Mouse (Mus musculus): ENCODE results near the gene Tescl. TPM values are rescaled to one million over a fixed set of nuclear protein-coding genes. Genes with fewer than 3 reads are reported as not detected.

The Tescl gene
- polyA plus RNA-seq, 1 experiment from 2014 or later = not detected

DNA sequence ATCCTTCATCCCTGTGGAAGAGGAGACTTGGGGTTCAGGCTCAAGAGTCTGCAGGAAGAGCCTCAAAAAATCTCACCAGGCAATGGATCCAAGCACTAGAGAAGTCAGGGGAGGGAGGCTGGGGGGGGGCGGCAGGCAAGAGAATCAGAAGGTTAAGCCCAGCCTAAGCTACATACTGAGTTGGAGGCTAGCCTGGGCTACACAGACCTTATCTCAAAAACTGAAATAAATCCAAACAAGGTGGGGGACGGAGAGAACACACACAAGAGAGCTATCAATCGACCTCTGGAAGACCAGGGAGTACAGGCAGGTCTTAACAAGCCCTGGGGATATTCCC lies 38.0 kb upstream of the Tescl start:
- Histone ChIP-seq H3K4me1 (replicated peaks) (peaks cover 75% of the 10 kb centered on the region), H3K9ac (peak overlapping the region; percentile 100), H3K4me2 (peak overlapping the region; percentile 98), H3K27ac (peak overlapping the region; percentile 100), H3K4me3 (replicated peaks) (peak overlapping the region; percentile 96), H3K36me3 (peaks cover 41% of the 10 kb centered on the region), H3K9me3 (replicated peaks) (no peaks in the 10 kb centered on the region), H3K27me3 (no peaks in the 10 kb centered on the region)
- ATAC-seq (ENCODE audit: low read depth) = no peak
- WGBS (ENCODE audit: insufficient replicate concordance) = 12% methylated on average over 3 of the region's 3 CpGs
- DNase-seq = no peak

DNA sequence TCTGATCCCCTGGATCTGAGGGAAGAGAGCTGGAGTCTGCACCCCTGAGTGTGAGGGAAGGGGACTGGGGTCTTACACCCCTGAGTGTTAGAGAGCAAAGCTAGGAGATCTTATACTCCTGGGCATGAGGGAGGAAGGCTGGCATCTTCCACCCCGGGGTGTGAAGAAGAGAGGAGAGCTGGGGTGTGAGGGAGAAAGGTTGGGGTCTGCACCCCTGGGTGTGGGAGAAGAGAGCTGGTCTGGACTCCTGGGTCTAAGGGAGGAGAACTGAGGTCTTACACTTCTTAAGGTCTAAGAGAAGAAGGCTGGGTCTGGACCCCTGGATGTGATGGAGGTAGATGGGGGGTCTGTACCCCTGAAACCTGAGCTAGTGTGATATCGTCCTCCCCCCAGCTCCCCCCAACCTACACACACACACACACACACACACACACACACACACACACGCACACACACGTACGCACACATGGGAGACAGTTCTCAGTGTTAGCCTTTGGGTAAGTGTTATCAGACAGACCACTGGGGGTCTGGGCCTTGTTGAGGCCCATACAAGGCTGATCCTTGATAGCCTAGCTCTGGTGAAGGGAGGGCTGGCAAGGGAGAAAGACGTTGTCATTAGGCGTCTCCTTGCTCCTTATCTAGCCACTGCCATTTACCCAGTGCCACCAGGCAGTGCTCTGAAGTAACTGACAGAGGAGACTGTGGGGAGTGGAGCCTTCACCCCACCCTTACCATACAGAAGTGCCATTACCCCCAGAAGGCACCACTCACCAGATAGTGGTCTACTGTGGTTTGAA lies 37.5 kb upstream of the Tescl start:
- peak; percentile 75 for DNase-seq

DNA sequence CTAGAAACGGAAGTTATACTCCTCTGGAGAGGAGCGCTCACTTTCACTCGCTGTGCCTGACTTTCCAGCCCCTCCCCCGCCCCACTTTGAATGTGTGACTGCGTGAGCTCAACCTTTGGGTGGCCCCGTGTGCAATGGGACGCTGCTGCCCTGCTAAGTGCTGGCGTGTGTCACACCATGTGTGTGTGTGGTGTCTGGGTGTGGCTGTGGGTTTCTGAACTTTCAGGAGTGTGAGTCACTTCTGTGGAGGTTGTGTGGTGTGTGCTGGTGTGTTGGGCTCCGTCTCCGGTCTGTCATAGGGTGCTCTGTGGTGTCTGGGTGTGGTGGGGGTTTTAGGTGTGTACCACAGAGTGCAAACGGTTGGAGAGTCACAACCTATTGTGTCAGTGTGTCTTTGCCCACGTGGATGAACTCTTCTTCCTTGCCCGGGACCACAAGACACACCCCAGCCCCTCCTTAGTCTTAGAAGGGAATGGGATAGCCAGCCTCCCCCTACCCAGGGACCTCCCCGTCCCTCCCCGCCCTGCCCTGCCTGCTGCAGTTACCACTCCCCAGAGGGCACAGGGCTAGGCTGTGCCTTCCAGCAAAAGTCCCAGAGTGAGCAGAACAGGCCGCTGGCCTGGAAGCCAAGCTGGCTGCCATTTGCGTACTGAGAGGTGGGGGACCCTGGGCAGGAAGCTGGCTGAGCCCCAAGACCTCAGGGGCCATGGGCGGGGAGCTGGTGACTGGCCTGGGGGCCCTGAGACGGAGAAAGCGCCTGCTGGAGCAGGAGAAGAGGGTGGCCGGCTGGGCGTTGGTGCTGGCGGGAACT lies 36.2 kb upstream of the Tescl start, which contains the start of gene Kcnn4:
Kcnn4 (plus strand) TSS at position 533 of the 811 bp plus-strand sequence.
- Histone ChIP-seq H3K9me3 (replicated peaks) (no peaks in the 10 kb centered on the region), H3K4me2 (peak within 1 kb of the TSS; percentile 98), H3K27ac (peak within 1 kb of the TSS; percentile 100), H3K36me3 (peaks cover 24% of the 10 kb centered on the region), H3K4me3 (replicated peaks) (peak within 1 kb of the TSS; percentile 96), H3K9ac (peak within 1 kb of the TSS; percentile 100), H3K4me1 (replicated peaks) (peaks cover 75% of the 10 kb centered on the region), H3K27me3 (no peaks in the 10 kb centered on the region)
- ATAC-seq (ENCODE audit: low read depth) (peak; percentile 66), DNase-seq (peak; percentile 57)
- WGBS (ENCODE audit: insufficient replicate concordance) = 10% methylated on average over 23 of the region's 23 CpGs

More for the DNA sequence above, 37.5 kb upstream of the Tescl start:
- H3K9ac ChIP-seq = peak overlapping the region; percentile 100
- peak; percentile 87 for ATAC-seq (ENCODE audit: low read depth)
- H3K4me3 ChIP-seq (replicated peaks) = peak overlapping the region; percentile 96
- H3K4me1 ChIP-seq (replicated peaks) = peaks cover 75% of the 10 kb centered on the region
- H3K9me3 ChIP-seq (replicated peaks) = no peaks in the 10 kb centered on the region
- WGBS (ENCODE audit: insufficient replicate concordance) = 7% methylated on average over 7 of the region's 7 CpGs
- no peaks in the 10 kb centered on the region for H3K27me3 ChIP-seq
- peak overlapping the region; percentile 100 for H3K27ac ChIP-seq
- H3K4me2 ChIP-seq = peak overlapping the region; percentile 98
- H3K36me3 ChIP-seq = peaks cover 36% of the 10 kb centered on the region

DNA sequence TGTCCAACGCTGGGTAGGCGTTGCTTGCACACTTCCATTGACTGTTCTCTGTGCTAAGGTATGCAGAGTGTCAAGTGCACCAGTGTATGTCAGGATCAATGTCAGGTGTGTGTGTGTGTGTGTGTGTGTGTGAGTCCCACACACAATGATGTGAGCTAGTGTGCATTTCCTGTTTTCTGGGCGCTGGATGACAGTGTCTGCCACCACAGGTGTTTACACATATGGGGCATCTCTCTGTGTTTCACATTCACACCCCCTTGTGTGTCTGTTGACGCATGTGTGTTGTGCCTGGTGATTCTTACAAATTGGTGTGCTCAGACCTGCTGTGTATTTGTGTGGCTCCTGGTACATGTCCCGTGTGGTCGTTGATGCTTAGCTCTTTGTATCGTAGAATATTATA lies 35.2 kb upstream of the Tescl start:
- peak overlapping the region; percentile 100 for H3K9ac ChIP-seq
- H3K27me3 ChIP-seq = no peaks in the 10 kb centered on the region
- DNase-seq (no peak), ATAC-seq (ENCODE audit: low read depth) (no peak)
- peak overlapping the region; percentile 96; the same call in 1 of the 2 replicates for H3K4me3 ChIP-seq (replicated peaks)
- H3K36me3 ChIP-seq = peaks cover 14% of the 10 kb centered on the region
- no peaks in the 10 kb centered on the region for H3K9me3 ChIP-seq (replicated peaks)
- H3K4me2 ChIP-seq = peak overlapping the region; percentile 98
- WGBS (ENCODE audit: insufficient replicate concordance) = 80% methylated on average over 7 of the region's 7 CpGs
- peak overlapping the region; percentile 100 for H3K27ac ChIP-seq
- H3K4me1 ChIP-seq (replicated peaks) = peaks cover 74% of the 10 kb centered on the region

DNA sequence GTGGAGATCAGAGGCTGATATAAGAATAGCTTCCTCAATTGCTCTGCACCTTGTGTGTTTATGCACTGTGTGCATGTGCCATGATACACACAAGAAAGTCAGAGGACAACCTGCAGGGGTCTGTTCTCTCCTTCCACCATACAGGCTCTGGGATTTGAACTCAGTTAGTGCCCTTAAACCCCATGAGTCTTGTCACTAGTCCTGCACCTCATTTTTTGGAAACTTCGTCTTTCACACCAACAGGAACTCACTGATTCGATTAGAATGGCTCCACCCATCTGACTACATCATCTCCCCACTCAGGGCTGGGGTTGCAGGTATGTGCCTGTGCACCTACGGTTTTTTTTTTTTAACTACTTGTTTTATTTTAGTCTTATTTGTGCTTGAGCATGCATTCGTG lies 34.5 kb upstream of the Tescl start:
- peaks cover 72% of the 10 kb centered on the region for H3K4me1 ChIP-seq (replicated peaks)

DNA sequence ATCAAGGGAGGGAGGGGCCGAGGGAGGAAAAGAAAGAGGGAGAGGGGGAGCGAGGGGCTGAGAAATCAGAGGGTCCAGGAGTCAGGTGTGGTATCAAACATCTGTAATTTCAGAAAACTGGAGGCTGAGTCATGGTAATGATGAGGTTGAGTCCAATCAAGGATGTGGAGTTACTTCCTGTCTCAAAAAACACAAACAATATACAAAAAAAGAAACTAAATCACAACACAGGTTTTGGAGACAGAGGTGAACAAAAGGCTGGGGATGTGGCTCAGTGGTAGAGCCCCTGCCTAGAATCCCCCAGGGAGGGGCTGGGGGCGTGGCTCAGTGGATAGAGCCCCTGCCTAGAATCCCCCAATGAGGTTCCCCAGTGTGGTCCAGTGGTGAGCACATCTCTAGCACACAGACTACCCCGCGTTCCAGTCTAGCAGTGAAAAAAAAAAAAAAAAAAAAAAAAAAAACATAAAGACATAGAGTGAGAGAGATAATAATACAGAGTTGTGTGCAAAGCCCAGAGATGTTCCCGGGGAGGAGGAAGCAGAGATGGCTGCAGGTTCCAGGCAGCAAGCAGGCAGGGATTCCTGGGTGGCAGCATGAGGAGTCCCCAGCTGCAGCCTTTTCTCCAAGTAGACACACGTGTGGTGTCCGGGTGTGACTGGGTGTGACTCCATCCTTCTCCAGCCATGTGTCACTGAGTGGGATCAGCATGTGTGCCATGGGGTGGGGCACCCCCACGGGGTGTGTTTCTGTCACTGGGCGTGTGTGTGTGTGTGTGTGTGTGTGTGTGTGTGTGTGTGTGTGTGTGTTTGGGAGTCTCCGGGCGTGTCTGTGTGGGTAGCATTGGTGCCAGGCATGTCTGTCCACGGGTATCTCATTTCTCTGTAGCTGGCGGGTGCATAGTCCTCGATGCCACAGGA lies 33.2 kb upstream of the Tescl start:
- no peak overlapping the region for H3K4me3 ChIP-seq (replicated peaks)
- peak overlapping the region; percentile 49 for H3K9ac ChIP-seq
- no peaks in the 10 kb centered on the region for H3K9me3 ChIP-seq (replicated peaks)
- peak overlapping the region; percentile 100 for H3K27ac ChIP-seq
- peak overlapping the region; percentile 15; the same call in 1 of the 2 replicates for H3K4me2 ChIP-seq
- H3K27me3 ChIP-seq = peaks cover 4% of the 10 kb centered on the region; the same call in 1 of the 2 replicates
- peaks cover 62% of the 10 kb centered on the region for H3K4me1 ChIP-seq (replicated peaks)
- DNase-seq = no peak
- H3K36me3 ChIP-seq = no peaks in the 10 kb centered on the region
- ATAC-seq (ENCODE audit: low read depth) = 0 out of 2 replicates have a peak, but pooled peaks have one; percentile 4
- WGBS (ENCODE audit: insufficient replicate concordance) = 64% methylated on average over 15 of the region's 15 CpGs

More for the DNA sequence above, 34.5 kb upstream of the Tescl start:
- peaks cover 7% of the 10 kb centered on the region for H3K36me3 ChIP-seq
- H3K27me3 ChIP-seq = no peaks in the 10 kb centered on the region
- WGBS (ENCODE audit: insufficient replicate concordance) = 45% methylated on average over 4 of the region's 4 CpGs
- H3K4me2 ChIP-seq = no peak overlapping the region
- H3K9me3 ChIP-seq (replicated peaks) = no peaks in the 10 kb centered on the region
- peak overlapping the region; percentile 100 for H3K27ac ChIP-seq
- H3K4me3 ChIP-seq (replicated peaks) = no peak overlapping the region
- DNase-seq (no peak), ATAC-seq (ENCODE audit: low read depth) (no peak)
- 0 out of 2 replicates have a peak overlapping the region, but pooled peaks have one; percentile 26 for H3K9ac ChIP-seq

DNA sequence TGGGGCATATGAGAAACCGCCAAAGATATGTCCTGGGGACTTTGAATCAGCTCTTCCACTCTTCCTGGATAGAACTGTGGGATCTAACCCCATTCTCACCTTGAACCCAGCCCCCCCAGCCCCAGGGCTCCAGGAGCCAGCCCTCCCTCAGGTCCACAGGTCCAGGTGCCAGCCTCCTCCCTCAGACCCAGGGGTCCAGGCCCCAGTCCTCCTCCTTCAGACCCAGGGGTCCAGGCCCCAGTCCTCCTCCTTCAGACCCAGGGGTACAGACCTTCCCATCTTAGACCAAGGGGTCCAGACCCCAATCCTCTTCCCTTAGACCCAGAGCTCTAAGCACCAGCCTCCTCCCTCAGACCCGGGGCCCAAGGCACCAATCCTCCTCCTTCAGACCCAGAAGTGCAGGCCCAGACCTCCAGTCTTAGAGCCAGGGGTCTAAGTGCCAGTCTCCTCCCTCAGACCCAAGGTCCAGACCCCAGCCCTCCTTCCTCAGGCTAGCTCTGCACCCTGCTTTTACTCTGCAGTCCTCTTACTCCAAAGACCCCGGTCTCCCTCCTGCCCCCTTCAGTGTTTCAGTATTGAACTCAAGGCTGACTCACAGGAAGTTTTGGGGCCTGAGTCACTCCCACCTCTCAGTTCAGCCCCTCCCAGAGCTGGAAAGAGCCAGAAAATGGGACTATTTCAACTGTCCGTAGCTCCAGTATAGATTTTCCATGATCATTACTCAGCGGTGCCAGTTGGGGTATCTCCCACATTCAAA lies 31.7 kb upstream of the Tescl start:
- WGBS (ENCODE audit: insufficient replicate concordance) = 62% methylated on average over 5 of the region's 5 CpGs
- DNase-seq = no peak
- Histone ChIP-seq H3K36me3 (no peaks in the 10 kb centered on the region), H3K9ac (peak overlapping the region; percentile 62), H3K27me3 (peaks cover 4% of the 10 kb centered on the region; the same call in 1 of the 2 replicates), H3K4me3 (replicated peaks) (no peak overlapping the region), H3K9me3 (replicated peaks) (no peaks in the 10 kb centered on the region), H3K27ac (peak overlapping the region; percentile 100), H3K4me1 (replicated peaks) (peaks cover 62% of the 10 kb centered on the region), H3K4me2 (peak overlapping the region; percentile 29; the same call in 1 of the 2 replicates)
- no peak for ATAC-seq (ENCODE audit: low read depth)

DNA sequence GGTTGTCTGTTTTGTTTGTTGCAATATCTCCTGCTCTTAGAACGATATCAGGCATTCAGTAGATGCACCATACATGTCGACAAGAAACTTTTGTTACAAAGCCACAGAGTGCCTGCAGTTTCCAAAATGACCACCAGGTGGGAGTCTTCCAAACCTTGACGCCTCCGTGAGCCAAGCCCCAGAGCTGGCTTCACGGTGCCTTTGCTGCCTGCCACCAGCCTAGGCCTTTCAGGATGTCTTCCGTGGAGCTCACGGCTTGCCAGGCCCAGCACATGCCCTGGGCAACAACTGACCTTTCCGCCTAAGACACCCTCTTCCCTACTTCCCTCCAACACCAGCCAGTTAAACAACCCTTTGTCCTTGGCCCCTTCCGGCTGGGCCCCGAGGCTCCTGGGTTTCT lies 31.1 kb upstream of the Tescl start:
- Histone ChIP-seq H3K9ac (peak overlapping the region; percentile 62), H3K36me3 (no peaks in the 10 kb centered on the region), H3K4me1 (replicated peaks) (peaks cover 62% of the 10 kb centered on the region), H3K4me2 (peak overlapping the region; percentile 30), H3K4me3 (replicated peaks) (no peak overlapping the region), H3K27ac (peak overlapping the region; percentile 100), H3K9me3 (replicated peaks) (no peaks in the 10 kb centered on the region), H3K27me3 (peaks cover 4% of the 10 kb centered on the region; the same call in 1 of the 2 replicates)
- ATAC-seq (ENCODE audit: low read depth) (peak; percentile 66), DNase-seq (peak; percentile 77)
- 19% methylated on average over 10 of the region's 10 CpGs for WGBS (ENCODE audit: insufficient replicate concordance)

DNA sequence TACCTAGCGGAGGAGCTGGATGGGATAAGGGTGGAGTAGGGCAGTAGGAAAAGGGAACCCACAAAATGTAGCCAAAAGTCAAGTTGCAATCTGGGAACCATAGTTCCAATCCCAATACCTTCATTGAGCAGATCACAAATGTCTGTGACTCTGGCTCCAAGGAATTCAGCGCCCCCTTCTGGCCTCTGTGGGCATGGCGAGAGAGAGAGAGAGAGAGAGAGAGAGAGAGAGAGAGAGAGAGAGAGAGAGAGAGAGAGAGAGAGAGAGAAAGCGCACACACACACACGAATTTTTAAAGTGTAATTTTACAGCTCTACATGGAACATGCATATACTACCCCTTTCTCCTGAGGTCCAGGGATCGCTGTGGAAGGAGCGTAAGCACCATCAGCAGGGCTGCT lies 29.5 kb upstream of the Tescl start:
- Histone ChIP-seq H3K27ac (no peak overlapping the region), H3K27me3 (peaks cover 4% of the 10 kb centered on the region; the same call in 1 of the 2 replicates), H3K9ac (0 out of 2 replicates have a peak overlapping the region, but pooled peaks have one; percentile 6), H3K4me2 (no peak overlapping the region), H3K36me3 (no peaks in the 10 kb centered on the region), H3K9me3 (replicated peaks) (no peaks in the 10 kb centered on the region), H3K4me3 (replicated peaks) (no peak overlapping the region), H3K4me1 (replicated peaks) (peaks cover 46% of the 10 kb centered on the region)
- no peak for ATAC-seq (ENCODE audit: low read depth)
- no peak for DNase-seq
- WGBS (ENCODE audit: insufficient replicate concordance) = 16% methylated on average over 7 of the region's 7 CpGs

DNA sequence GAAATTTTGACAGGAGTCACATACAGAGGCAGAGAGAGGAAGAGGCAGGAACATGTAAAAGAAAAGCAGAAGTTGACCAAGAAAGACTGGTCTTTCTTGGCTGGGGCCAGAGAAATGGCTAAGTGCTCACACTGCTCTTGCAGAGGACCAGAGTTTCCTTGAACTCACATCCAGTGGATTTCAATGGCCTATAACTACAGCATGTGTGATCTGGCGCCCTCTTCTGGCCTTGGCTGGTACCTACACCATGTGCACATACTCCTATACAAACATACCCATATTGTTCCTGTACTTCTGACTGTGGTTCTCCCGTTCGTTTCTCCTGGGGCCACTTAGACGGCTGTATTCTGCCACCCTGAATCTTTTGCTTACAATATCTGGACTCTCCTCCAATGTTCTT lies 27.3 kb upstream of the Tescl start:
- peaks cover 4% of the 10 kb centered on the region; the same call in 1 of the 2 replicates for H3K27me3 ChIP-seq
- H3K27ac ChIP-seq = no peak overlapping the region
- H3K4me3 ChIP-seq (replicated peaks) = no peak overlapping the region
- H3K9ac ChIP-seq = no peak overlapping the region
- peaks cover 24% of the 10 kb centered on the region for H3K4me1 ChIP-seq (replicated peaks)
- H3K9me3 ChIP-seq (replicated peaks) = peaks cover 5% of the 10 kb centered on the region; the same call in 1 of the 2 replicates
- no peak overlapping the region for H3K4me2 ChIP-seq
- WGBS (ENCODE audit: insufficient replicate concordance) = 54% methylated on average over 4 of the region's 4 CpGs
- DNase-seq (no peak), ATAC-seq (ENCODE audit: low read depth) (no peak)
- H3K36me3 ChIP-seq = no peaks in the 10 kb centered on the region
